Mouse (Mus musculus) c-Kit-positive CD71-positive TER-119-positive erythroid progenitor cells, embryonic 14.5 days (primary cell): ENCODE measurements around the gene Dysf.

Source experiments
- DNase-seq: peaks from one replicate; pipeline ENCODE4 v3.0.0-alpha.2; 2013; ENCODE audit warnings: low spot score

Dysf gene

GRCm38 (mm10) chr6:84051032-84051431 is 42.6 kb downstream of the Dysf start:
- DNase-seq: no peak

GRCm38 (mm10) chr6:84053874-84054530 is 45.6 kb downstream of the Dysf start:
- no peak for DNase-seq

- DNase-seq: no peak
These were observed 47.2 kb downstream of the Dysf start for GRCm38 (mm10) chr6:84055619-84056018.

GRCm38 (mm10) chr6:84057216-84057615 is 48.8 kb downstream of the Dysf start:
- no peak for DNase-seq

GRCm38 (mm10) chr6:84058671-84059141 is 50.3 kb downstream of the Dysf start:
- DNase-seq: no peak

GRCm38 (mm10) chr6:84059771-84060414 is 51.5 kb downstream of the Dysf start:
- DNase-seq: no peak

- DNase-seq: peak; percentile 36
These were observed 52.9 kb downstream of the Dysf start for GRCm38 (mm10) chr6:84061328-84061727.

GRCm38 (mm10) chr6:84062541-84062940 is 54.2 kb downstream of the Dysf start:
- no peak for DNase-seq

- DNase-seq: no peak
These were observed 59.8 kb downstream of the Dysf start for GRCm38 (mm10) chr6:84068236-84068635.

GRCm38 (mm10) chr6:84070251-84070650 is 61.9 kb downstream of the Dysf start:
- DNase-seq: no peak

- DNase-seq: no peak
These were observed 64.2 kb downstream of the Dysf start for GRCm38 (mm10) chr6:84072574-84072973.

GRCm38 (mm10) chr6:84078172-84078571 is 69.8 kb downstream of the Dysf start:
- no peak for DNase-seq

GRCm38 (mm10) chr6:84080631-84081030 is 72.2 kb downstream of the Dysf start:
- no peak for DNase-seq

- no peak for DNase-seq
These were observed 76.4 kb downstream of the Dysf start for GRCm38 (mm10) chr6:84084757-84085156.

GRCm38 (mm10) chr6:84093473-84093872 is 85.1 kb downstream of the Dysf start:
- no peak for DNase-seq

- no peak for DNase-seq
These were observed 86.1 kb downstream of the Dysf start for GRCm38 (mm10) chr6:84094536-84094935.

GRCm38 (mm10) chr6:84094998-84095397 is 86.6 kb downstream of the Dysf start:
- DNase-seq: peak; percentile 59

- DNase-seq: peak; percentile 68
These were observed 87.5 kb downstream of the Dysf start for GRCm38 (mm10) chr6:84095882-84096281.

- DNase-seq: no peak
These were observed 93.6 kb downstream of the Dysf start for GRCm38 (mm10) chr6:84102002-84102401.

GRCm38 (mm10) chr6:84105148-84106022 is 97.0 kb downstream of the Dysf start:
- DNase-seq: no peak

- DNase-seq: no peak
These were observed 97.7 kb downstream of the Dysf start for GRCm38 (mm10) chr6:84106082-84106481.

GRCm38 (mm10) chr6:84110377-84110776 is 102.0 kb downstream of the Dysf start:
- DNase-seq: no peak

GRCm38 (mm10) chr6:84111106-84111505 is 102.7 kb downstream of the Dysf start:
- DNase-seq: no peak
